Mouse (Mus musculus) erythroblast, embryonic 14.5 days (primary cell): ENCODE data around the gene Adgrl3. TPM values are rescaled to one million over a fixed set of nuclear protein-coding genes. Genes with fewer than 3 reads are reported as not detected.

ENCODE experiments used
- H3K27me3 ChIP-seq: 2 replicates; pipeline ENCODE4 v1.6.1; 2012; ENCODE audit warnings: inconsistent platforms; ENCODE audit not compliant: control insufficient read depth
- H3K36me3 ChIP-seq: 2 replicates; pipeline ENCODE4 v1.6.1; 2012; ENCODE audit warnings: mild to moderate bottlenecking, inconsistent platforms; ENCODE audit not compliant: control insufficient read depth
- H3K4me1 ChIP-seq: 2 replicates; pipeline ENCODE4 v1.6.1; 2012; ENCODE audit warnings: inconsistent platforms; ENCODE audit not compliant: control insufficient read depth
- H3K4me3 ChIP-seq: replicated peaks from 2 replicates; pipeline ENCODE3; 2012; ENCODE audit warnings: moderate library complexity, mild to moderate bottlenecking, inconsistent platforms
- H3K9me3 ChIP-seq: 2 replicates; pipeline ENCODE4 v1.6.1; 2012; ENCODE audit warnings: low read length, inconsistent platforms, mixed read lengths; ENCODE audit not compliant: control insufficient read depth
- GATA1 ChIP-seq: IDR thresholded peaks from 2 replicates; pipeline ENCODE4 v1.6.1; 2012; ENCODE audit warnings: low read length, inconsistent platforms, mixed read lengths
- TAL1 ChIP-seq: IDR thresholded peaks from 3 replicates; pipeline ENCODE4 v1.6.1; 2012; ENCODE audit warnings: low read length, inconsistent platforms, mixed read lengths
- polyA plus RNA-seq: library from polyadenylated mRNA; stranded (reverse); fragments of >175 nt; gene quantifications from 2 replicates; pipeline ENCODE4 v1.2.3, GENCODE M21; 2012

Adgrl3 gene
- polyA plus RNA-seq, 1 experiment: not detected

DNA sequence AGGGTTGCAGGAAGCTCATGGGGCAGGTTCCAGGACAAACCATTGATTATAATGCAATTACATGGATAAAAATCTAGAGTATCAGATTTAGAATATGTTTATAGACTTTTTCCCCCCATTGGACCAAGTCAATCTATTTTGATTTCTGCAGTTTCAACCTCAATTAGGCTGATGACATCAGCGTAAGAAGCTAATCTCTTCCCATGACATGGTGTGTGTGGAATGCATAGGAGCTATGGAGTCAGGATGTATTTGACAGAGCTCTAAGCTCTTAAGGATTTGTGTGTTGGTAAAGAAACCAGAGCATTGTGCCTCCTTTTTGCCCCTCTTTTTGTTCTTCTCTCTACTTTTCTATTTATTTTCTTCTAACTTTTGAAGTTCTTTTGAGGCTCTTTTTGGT, 812.1 kb downstream of the Adgrl3 start:
- Histone ChIP-seq H3K27me3 (no peaks in the 10 kb centered on the region), H3K36me3 (no peaks in the 10 kb centered on the region), H3K9me3 (no peaks in the 10 kb centered on the region), H3K4me1 (no peaks in the 10 kb centered on the region), H3K4me3 (no peak overlapping the region)
- TF ChIP-seq GATA1 (no peak), TAL1 (no peak)

DNA sequence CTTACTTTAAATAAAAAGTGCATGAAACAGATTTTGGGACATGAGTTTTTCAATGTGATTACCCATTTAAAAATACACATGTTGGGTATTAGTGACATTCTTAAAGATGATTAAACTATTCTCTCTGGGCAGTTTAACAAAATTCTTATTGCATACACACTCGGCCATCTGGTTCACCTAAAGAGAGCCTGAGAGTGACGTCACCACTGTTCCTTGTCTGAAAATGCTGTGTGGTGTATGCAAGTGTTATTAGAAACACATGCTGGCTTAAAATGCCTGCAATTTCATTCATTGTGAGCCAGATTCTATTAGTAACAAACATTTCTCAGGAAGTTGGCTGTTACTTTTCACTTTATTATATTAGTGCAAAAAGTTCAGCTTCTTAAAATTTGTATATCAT, 812.7 kb downstream of the Adgrl3 start:
- no peaks in the 10 kb centered on the region for H3K4me1 ChIP-seq
- TF ChIP-seq GATA1 (no peak), TAL1 (no peak)
- H3K27me3 ChIP-seq: no peaks in the 10 kb centered on the region
- H3K9me3 ChIP-seq: no peaks in the 10 kb centered on the region
- no peaks in the 10 kb centered on the region for H3K36me3 ChIP-seq
- no peak overlapping the region for H3K4me3 ChIP-seq

GRCm38 (mm10) chr5:81837860-81838259, 817.9 kb downstream of the Adgrl3 start:
- Histone ChIP-seq H3K36me3 (no peaks in the 10 kb centered on the region), H3K4me3 (no peak overlapping the region), H3K9me3 (no peaks in the 10 kb centered on the region), H3K4me1 (no peaks in the 10 kb centered on the region), H3K27me3 (no peaks in the 10 kb centered on the region)
- no peak for TF ChIP-seq TAL1
- TF ChIP-seq GATA1: no peak

DNA sequence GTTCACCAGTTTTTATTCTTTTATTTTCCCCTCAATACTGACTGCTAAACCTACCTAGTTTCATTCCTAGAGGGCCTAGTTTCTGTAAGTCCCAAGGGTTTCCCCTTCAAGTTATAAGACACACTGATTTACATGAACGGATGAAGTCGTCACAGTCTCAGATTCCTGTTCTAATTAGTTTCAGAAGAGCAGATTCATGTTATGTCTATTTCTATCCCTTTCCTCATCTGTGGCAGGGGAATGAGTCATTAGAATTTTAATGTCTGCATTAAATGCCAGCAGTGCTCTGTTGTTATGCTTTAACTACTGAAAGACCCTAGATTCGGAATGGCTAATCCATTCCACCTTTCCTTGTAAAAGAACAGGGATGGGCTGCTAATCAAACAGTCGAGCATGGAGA, 823.9 kb downstream of the Adgrl3 start:
- Histone ChIP-seq H3K4me1 (no peaks in the 10 kb centered on the region), H3K27me3 (no peaks in the 10 kb centered on the region), H3K4me3 (no peak overlapping the region), H3K36me3 (no peaks in the 10 kb centered on the region), H3K9me3 (no peaks in the 10 kb centered on the region)
- TF ChIP-seq TAL1 (no peak), GATA1 (no peak)

DNA sequence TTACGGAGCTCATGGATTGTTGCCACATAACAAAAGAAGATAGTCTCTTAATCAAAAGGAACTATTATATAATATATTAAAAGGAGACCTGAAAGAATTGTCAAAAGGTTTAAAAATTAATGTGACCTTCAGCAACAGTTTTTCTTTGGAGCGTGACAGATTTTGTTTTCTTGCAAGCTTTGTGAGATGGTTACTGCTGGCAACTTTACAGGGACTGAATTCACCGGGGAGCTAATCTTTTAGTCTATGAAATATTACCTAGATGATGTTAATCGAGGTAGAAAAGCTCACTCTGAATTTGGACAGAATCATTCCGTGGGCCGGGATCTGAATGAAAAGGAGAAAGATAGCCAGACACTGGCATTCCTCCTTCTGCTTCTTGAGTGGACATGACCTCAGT, 850.4 kb downstream of the Adgrl3 start:
- no peaks in the 10 kb centered on the region for H3K36me3 ChIP-seq
- H3K4me3 ChIP-seq: no peak overlapping the region
- no peaks in the 10 kb centered on the region for H3K4me1 ChIP-seq
- H3K9me3 ChIP-seq: peaks cover 12% of the 10 kb centered on the region
- TF ChIP-seq TAL1: no peak
- TF ChIP-seq GATA1: no peak
- no peaks in the 10 kb centered on the region for H3K27me3 ChIP-seq
